Mouse (Mus musculus) frontal cortex, postnatal 14 days (tissue): Measurements from ENCODE around the gene Sltm.
"Not testable (repeated sequence)": the region's sequence is repeated elsewhere in the genome, so short reads cannot be mapped to it uniquely, and the experiment has no call there.

Experiments used
- DNase-seq, 2 experiments: peaks; one replicate each; pipeline ENCODE4 v3.0.0; 2022; ENCODE audit warnings: low spot score in 2 of 2

Sltm gene

DNA sequence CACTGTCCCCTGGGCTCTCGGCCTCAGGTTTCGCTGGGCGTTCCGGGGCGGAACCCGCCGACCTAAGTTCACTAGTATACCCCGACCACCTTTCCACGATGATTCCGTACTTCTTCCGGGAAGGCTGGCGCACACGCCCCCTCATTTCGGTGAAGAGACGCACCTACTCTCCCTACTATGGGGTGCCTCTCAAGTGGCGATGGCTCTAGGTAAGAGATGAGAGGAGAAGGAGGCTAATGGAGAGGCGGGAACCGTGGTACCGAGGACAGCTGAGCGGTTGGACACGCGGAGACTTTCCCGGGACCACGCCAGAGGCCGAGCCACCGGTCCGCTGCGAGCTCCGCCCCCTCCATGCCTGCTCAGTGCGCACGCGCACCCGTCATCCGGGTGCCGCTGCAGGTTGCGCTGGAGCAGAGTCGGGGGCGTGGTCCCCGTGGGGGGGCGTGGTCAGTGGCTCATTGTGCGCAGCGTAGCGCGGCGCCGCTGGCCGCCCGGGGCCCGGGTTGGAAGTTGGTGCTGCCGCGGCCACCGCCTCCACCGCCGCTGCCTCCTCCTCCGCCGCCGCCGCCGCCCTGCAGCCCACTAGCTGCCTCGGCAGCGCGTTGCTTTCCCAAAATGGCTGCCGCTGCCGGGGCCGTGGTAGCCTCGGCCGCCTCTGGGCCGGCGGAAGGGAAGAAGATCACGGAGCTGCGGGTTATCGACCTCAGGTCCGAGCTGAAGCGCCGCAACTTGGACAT lies at the start of gene Sltm:
TSS of gene Sltm (plus strand) at position 450 of the 737 bp plus-strand sequence.
- DNase-seq: peak; percentile 93 to 99

DNA sequence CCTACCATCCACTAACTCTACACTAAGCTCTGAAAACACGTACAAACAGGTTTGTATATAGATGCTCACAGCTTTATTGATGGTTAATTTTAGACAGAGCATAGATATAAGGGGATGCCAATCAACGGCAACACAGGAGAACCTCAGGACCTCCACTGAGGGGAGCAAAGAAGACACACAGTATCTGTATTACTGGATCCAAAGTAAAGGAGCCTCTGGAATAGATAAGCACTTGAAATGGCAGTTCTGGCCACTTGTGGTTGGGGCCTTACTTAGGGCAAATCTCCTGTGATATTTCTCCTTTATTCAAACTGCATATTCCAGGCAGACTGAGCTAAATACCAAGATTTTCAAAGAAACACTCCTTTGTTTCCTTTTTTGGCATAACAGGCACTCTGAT lies 49.5 kb upstream of the Sltm start:
- no peak for DNase-seq

DNA sequence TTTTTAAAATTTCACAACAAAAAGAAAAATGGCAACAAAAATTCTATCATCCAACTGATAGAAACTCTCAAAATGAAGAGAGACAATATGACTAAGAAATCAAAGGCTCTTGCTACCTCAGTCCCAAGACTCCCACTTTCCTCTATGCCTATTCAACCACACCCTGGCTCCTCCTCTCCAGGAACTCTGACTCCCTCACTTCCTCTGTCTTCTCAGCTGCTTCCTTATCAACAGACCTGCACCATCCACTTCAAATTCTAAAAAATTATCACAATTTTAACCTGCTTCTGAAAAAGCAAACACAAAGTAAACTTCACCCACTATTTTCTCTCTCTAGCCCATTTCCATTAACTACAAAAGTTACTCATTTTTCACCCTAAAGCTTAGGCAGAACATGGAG lies 45.6 kb upstream of the Sltm start:
- no peak for DNase-seq

DNA sequence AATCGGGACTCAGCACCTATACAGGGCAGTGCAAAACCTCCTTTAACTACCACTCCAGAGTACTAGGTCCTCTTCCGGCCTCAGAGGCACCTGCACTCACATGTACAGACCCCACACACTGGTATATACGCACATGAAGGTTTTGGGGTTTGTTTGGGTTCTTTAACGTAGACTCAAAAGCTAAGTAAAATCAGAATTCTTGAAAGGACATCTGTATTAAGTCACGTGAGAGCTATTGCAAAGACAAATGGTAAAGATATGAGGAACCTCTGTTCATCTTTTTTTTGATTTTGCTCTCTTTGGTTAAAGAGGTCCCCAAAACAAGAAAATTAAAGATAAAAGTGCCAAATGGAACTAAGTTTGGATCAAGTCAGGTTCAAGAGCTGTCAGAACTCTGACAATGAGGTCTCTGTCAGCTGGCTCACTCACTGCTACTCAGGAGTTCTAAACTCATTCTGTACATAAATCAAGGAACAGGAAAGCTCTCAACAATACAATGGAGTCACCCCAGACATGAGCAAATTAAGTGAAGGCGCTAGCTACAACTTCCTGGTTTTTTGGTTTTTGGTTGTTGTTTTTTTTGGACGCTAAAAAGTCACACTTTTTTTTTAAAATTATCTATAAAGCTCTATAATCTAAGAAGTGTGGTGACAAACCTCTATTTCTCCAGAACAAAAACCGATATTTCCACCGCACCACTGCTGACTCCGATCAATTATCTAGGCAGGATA lies 40.1 kb upstream of the Sltm start:
- no peak for DNase-seq

DNA sequence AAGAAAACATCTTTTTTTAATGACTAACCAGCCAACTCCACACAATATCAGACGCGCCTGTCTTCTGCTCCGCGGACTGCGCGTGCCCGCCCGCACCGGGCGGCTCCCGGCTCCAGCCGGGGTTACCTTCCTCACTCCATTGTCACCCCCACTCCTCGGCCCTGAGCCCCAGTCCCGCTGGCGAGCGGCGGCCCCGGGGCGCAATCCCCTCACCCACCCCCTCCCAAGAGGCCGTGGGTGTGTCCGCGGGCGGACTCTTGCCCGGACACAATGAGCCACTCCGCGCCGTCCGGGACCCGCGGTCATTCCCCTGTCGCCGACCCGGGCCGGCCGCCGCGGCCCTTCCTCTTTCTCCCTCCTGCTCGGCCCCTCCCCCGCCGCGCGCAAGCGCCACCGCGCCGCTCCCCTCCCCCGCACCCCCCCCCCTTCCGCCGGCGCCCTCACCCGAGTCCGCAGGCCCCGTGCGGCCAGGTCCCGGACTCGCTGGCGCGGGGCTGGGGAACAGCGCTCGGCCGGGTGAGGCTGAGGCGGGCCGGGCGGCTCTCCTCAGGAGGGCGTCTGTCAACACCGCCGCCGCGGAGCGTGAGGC lies 39.4 kb upstream of the Sltm start:
- DNase-seq: peak; percentile 35 to 36

DNA sequence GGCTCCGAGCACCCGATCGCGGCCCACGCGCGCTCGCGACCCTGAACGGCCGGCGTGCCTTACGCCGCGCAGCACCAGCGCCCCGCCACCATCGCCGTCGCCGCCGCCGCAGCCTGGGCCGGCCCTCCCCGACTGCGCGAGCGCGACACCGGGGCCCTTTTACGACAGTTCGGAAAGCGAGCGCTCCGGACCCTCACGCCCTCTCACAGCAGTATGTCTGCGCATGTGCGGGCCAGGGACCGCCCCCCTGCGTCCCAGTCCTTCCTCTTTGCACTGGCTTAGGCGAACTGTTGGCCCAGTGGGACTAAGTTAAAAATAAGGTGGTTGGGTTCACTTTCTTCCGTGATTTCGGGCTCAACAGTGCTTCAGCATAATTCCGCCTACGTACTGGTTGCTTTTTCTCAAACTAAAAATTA lies 38.9 kb upstream of the Sltm start, which contains the start of gene Rnf111:
TSS of gene Rnf111 (minus strand) at position 100 of the 416 bp plus-strand sequence.
- peak; percentile 91 to 93 for DNase-seq

DNA sequence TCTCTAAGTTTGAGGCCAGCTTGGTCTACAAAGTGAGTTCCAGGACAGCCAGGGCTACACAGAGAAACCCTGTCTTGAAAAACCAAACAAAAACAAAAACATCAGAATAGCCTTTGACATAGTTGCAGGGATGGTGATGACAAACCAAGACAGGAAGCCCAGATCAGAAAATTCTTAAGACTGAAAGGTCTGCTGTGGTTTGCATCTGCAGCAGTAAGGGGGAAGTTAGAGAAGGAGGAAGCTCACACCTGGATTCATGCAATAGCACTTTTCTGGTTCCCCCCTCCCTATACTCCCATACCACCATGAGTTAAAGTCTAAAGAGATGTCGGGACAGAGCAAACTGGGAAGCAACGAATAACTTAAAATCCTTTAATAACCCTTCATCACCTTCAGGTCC lies 36.4 kb upstream of the Sltm start:
- DNase-seq: no peak

DNA sequence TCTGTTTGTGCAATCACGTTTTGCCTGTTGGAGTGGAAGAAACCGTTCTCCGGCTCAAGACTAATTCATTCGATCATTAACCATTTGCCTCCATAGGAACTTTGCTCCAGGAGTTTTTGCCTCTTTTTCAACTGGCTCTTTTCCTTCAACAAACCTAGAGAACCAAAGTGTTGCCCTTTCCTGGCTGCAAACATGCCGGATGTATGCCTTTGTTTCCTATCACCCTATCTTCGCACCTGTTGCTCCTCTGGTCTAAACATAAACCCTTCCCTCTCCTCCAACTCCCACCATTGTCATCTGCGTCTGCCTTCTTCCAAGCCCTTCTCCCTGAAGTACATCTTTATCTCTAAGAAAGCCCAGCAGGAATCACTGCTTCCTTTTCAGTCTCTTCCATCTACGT lies 35.8 kb upstream of the Sltm start:
- no peak for DNase-seq

DNA sequence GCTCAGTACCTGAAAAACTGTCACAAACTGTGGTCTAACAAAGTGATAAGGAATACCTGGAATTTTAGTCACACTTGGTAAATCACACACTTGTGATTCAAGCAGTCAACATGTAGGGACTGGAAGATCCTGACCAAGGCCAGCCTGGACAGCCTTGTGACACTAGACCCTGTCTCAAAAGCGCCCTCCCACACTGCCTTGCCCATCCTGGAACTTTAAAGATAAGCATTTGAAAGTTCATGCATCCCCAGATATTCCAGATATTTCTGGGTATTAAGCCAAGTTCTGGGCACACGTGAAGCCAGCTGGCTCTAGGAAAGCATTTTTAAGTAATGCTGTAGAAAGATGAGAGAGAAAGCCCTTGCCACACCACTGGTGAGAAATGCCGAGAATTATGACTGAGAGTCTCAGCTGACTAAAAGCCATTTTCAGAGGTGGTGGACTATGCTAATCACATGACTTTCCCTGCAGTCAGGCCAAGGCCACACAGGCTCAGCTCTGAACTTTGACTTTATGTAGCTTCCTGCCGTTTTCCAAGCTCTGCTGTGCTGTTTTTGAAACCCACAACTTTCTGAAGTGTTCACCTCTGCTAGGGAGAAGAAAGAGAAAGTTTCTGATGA lies 32.5 kb upstream of the Sltm start:
- DNase-seq: no peak

DNA sequence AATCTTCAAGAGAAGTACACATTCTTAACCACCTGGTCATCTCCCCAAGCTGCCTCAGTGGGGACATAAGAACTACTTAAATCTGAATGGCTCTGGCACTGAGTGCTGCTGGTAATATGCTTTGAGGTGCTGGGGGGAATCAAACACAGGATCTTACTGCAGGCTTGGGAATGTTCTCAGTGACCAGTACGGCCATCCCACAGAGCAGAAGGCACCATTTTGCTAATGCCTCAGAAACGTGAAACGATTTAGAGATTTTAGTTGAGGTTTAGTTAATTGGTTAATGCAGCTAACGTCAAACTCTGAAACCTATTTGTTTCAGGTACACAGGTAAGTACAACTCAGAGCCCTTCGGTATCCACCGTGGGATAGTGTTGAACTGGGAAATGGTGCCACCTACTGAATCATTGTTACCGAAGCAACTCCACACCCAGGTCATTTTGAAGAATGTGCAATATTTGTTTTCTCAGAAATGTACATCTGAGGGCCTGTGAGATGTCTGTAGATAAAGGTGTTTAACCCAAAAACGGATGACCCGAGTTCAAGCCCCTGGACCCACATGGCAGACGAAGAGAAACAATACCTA lies 31.5 kb upstream of the Sltm start:
- no peak for DNase-seq

DNA sequence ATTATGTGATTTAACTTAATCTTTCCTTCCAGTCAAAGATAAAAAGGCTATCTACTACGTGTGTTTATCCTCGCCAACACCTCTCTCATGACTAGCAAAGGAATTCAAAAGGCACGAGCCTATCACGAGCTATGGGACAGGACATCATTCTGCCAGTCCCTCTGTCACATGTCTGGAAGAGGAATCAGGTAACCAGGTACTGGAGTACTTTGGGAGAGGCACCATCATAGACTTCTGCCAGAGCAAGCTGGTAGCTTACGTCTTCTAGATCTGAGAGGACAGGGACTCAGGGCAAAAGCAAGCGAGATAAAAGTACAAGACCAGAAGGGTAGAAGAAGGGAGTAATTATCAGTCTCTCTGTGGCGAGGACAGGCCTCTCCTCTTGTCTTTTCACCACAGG lies 30.9 kb upstream of the Sltm start:
- DNase-seq: no peak

DNA sequence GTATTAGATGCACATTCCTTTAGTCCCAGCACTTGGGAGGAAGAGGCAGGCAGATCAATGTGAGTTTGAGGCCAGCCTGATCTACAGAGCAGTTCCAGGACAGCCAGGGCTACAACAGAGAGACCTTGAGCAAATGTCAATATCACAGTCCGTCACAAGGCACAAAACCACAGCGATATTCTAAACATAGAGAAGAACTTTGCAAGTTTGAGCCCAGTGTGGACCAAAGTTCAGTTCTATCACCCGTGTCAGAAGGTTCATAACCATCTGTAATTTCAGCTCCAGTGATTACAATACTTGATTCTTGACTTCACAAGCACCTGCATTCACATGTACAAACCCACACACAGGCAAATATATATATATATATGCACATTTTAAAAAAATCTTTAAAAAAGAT lies 21.9 kb upstream of the Sltm start:
- no peak for DNase-seq

DNA sequence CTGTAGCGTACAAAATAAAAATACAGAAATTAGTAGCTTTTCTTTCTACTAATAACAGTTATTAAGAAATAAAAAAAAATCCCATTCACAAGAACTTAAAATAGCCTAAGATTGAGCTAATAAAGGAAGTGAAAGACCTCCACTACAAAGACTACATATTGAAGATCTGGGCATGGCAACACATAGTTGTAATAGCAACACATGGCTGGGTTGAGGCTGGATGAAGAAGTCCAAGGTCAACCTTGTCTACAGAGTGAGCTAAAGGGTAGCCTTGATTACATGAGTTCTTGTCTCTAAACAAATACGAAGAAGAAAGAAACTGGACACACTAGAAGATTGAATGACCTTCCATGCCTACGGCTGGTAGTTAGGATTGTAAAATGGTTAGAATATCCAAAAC lies 18.7 kb upstream of the Sltm start:
- DNase-seq: no peak

DNA sequence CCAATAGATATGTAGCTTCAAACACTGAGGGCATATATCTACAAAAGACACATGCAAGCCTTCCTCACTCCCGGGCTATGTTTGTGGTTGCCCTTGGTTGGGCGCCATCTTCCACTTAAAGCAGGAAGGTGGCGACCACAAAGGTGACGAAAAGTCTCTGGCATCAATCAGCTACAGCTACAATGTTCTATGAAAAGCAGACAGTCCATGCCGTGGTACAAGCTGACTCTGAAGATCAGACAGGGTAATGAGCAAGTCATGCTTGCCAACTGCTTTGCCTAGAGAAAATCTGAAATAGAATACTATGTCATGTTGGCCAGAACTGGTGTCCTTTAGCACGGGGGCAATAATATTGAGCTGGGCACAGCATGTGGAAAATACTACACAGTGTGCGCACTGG lies 18.2 kb upstream of the Sltm start:
- DNase-seq: no peak

DNA sequence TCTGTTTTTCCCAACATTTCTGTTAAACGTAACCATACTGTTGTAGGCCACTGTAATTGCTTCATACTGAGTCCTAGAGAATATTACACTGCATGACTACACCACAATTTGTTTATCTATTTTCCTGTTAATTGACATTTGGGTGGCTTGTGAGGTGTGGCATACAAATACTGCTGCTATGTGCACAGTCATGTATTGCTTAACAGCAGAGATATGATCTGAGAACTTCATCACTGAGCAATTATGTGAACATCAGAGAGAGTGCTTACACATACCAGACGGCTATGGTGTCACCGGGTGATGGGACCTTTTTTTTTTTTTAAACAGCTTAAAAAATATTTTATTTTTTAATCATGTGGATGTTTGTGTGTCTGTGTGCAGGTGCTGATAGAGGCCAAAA lies 9.2 kb upstream of the Sltm start:
- no peak for DNase-seq

DNA sequence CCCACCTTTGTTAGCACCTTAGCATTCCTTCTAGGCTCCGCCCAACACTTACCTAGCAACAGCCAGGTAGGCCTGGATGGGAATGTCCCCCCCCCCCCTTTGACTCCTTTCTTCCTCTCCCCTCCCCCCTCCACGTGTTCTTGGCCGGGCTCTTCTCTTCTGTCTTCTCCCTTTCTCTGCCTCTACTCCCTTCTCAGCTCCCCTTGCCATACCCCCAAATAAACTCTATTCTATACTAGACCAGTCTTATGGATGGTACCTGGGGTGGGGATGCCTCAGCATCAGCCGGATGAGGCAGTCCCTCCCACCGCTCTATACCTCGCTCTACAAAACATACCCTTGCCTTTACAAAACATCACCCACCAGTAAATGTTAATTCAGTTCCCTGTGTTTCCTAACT lies 970 bp upstream of the Sltm start:
- no peak for DNase-seq

DNA sequence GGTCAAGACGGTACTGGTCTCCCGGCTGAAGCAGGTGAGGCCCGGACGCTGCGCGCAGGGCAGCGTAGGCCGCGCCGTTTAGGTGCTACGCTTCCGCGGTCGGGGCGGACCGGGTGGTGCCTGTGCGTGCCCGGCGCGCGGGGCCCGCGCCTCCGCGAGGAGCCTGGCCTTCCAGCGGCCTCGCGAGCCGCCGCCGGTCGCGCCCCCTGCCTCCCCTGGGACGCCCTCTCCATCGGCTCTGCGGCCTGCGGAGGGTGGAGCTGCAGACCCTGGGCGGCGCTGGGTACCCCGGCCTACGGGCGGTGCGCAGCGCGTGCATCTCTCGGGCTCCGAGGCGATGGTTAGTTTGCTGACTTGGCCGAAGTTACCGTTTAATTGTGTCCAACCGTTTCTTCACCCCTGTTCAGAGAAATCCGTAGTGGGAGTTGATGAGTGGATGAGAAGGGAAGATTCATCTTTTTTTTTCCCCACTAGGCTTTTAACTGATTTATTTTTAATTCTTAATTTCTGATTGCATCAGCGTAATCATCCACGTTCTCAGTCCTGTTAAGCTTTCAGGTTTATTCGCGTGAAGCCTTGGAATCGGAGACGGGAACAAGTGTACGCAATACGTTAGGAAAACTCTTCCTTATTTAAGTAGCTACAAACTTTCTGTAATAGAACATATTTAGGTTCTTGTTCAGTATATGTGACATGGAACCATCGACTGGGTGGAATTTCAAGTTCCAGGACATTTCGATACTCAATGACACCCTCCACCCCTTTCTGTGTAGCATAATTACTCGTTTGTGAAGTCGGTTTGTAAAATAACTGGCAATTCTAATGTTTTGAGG lies 710 bp downstream of the Sltm start:
- DNase-seq: no peak

DNA sequence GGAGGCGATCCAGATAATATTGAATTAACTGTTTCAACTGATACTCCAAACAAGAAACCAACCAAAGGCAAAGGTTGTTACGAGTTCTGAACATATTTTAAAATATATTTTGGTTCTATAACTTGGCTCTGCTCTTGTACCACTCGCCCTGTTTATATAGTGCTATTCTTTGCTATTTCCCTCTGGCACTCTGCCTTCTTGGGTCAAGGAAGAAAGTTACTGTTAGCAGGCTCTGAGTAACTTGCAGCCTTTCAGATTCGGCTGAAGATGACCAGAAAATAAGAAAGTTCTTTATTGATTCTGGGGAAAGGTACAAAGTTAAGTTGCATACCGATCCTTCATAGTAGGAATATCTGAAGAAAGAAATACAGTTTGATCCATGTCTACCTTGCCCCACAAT lies 1.4 kb downstream of the Sltm start:
- DNase-seq: no peak

DNA sequence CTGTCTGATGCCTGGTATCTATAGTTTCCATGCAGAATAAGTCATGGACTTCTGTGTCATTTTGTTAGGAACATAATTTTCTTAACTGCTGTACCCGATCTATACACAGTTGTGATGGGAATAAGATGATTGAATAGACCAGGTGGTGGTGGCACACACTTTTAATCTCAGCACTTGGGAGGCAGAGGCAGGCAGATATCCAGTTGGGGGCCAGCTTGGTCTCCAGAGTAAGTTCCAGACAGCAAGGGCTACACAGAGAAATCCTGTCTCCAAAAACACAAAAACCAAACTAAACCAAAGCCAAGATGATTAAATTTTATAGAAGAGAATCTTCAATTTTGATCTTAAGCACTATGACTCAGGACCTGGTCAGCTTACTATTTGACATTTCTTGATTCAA lies 2.3 kb downstream of the Sltm start:
- no peak for DNase-seq

DNA sequence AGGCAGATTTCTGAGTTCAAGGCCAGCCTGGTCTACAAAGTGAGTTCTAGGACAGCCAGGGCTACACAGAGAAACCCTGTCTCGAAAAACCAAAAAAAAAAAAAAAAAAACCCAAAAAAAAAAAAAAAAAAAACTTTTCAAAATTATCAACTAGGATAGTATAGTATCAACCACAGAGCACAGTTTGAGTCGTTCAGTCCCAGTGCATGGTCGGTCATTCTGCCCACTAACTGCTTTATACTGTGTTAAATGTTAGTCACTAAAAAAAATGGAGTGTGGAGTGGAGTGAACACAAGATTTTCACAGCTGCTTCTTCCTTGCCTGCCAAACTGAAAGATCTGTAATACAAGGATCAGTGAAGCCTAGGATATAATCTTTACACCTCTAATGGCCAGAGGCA lies 4.0 kb downstream of the Sltm start:
- not testable (repeated sequence) for DNase-seq

DNA sequence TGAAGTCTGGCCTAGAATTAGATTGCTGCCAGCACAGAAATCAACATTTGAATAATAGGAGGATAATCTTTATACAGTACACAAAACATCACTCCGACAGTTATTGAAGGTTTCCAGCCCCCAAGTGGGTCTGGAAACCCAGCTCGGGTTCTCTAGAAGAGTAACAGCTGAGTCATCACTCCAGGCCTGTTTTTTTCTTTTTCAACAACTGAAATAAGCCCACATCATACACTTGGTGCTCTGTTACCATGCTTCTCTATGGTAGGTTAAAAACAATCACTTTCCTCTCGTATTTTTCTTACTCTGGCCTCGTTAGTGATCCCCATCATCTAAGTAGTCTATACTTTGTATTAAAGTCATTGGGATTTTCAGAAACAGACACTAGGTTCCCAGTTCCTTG lies 5.8 kb downstream of the Sltm start:
- DNase-seq: no peak
